Mouse (Mus musculus) ES-Bruce4 (cell line): ENCODE results near the gene Htr3b. TPM values are rescaled to one million over a fixed set of nuclear protein-coding genes. Genes with fewer than 3 reads are reported as not detected.

Experiments used
- H3K27ac ChIP-seq: 2 replicates; pipeline ENCODE4 v1.5.1; 2012; ENCODE audit warnings: low read length, inconsistent platforms; ENCODE audit not compliant: insufficient read depth
- H3K27me3 ChIP-seq: 2 replicates; pipeline ENCODE4 v1.6.1; 2012; ENCODE audit warnings: mild to moderate bottlenecking, low read length, inconsistent platforms; ENCODE audit not compliant: control insufficient read depth, poor library complexity, insufficient read depth, severe bottlenecking
- H3K36me3 ChIP-seq: 2 replicates; pipeline ENCODE4 v1.6.1; 2012; ENCODE audit warnings: inconsistent platforms, mild to moderate bottlenecking, low read length, moderate library complexity; ENCODE audit not compliant: control insufficient read depth, poor library complexity, insufficient read depth, severe bottlenecking
- H3K4me1 ChIP-seq: one replicate; pipeline ENCODE4 v1.8.1; 2011; ENCODE audit warnings: low read length; ENCODE audit not compliant: control insufficient read depth, insufficient read depth
- H3K4me3 ChIP-seq: 2 replicates; pipeline ENCODE4 v1.5.1; 2011; ENCODE audit warnings: low read depth, mild to moderate bottlenecking, low read length
- H3K9ac ChIP-seq: 2 replicates; pipeline ENCODE4 v1.6.1; 2012; ENCODE audit warnings: low read depth, mild to moderate bottlenecking, inconsistent platforms; ENCODE audit not compliant: poor library complexity, severe bottlenecking
- H3K9me3 ChIP-seq: replicated peaks from 2 replicates; pipeline ENCODE4 v1.6.1; 2012; ENCODE audit warnings: mild to moderate bottlenecking, low read length, inconsistent platforms; ENCODE audit not compliant: control insufficient read depth, poor library complexity, insufficient read depth, severe bottlenecking
- CTCF ChIP-seq: IDR thresholded peaks from one replicate; pipeline ENCODE4 v1.8.1; 2011; ENCODE audit warnings: low read depth, low read length
- EP300 ChIP-seq: IDR thresholded peaks from 2 replicates; pipeline ENCODE4 v1.6.1; 2011; ENCODE audit warnings: low read depth, low read length; ENCODE audit not compliant: insufficient read depth
- POLR2A ChIP-seq: IDR thresholded peaks from one replicate; pipeline ENCODE4 v1.8.1; 2011; ENCODE audit warnings: low read length; ENCODE audit not compliant: insufficient read depth
- polyA plus RNA-seq: library from polyadenylated mRNA; stranded (reverse); fragments of >200 nt; gene quantifications from 2 replicates; pipeline ENCODE4 v1.2.4, GENCODE M21; 2011; ENCODE audit warnings: low read depth; ENCODE audit not compliant: missing spikeins, insufficient read depth, insufficient read length

Htr3b gene
- polyA plus RNA-seq, 1 experiment, result not detected

DNA sequence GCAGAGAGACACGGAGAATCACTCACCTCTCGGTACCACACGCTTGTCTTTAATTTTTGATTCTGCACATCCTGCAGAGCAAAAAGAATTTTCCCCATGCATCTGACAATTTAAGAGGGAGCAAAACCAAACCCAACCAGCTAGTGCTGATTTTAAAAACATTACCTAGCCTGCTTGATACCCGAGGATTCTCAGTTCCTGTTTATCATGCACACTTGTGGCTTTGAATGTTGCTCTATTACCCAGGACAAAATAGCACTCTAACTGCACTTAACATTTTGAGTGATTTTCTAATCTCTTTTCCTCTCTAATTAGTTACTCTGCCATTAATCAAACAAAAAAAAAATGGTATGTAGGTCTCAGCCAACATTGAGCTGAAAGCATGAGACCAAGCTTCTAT is 17.2 kb downstream of the Htr3b start:
- H3K36me3 ChIP-seq, result no peaks in the 10 kb centered on the region
- H3K27me3 ChIP-seq, result no peaks in the 10 kb centered on the region
- H3K4me3 ChIP-seq, result no peak overlapping the region

GRCm38 (mm10) chr9:48942349-48942748 is 22.4 kb downstream of the Htr3b start:
- no peaks in the 10 kb centered on the region for H3K36me3 ChIP-seq
- H3K27ac ChIP-seq, result no peak overlapping the region
- H3K9ac ChIP-seq, result no peak overlapping the region
- TF ChIP-seq EP300 (no peak), CTCF (no peak)
- peaks cover 2% of the 10 kb centered on the region; the same call in 1 of the 2 replicates for H3K27me3 ChIP-seq
- H3K4me1 ChIP-seq, result no peaks in the 10 kb centered on the region
- no peaks in the 10 kb centered on the region for H3K9me3 ChIP-seq
- H3K4me3 ChIP-seq, result no peak overlapping the region

More for the DNA sequence above, 17.2 kb downstream of the Htr3b start:
- Histone ChIP-seq H3K9me3 (no peaks in the 10 kb centered on the region), H3K9ac (no peak overlapping the region), H3K27ac (no peak overlapping the region), H3K4me1 (no peaks in the 10 kb centered on the region)
- TF ChIP-seq POLR2A, result no peak
- no peak for TF ChIP-seq EP300
- no peak for TF ChIP-seq CTCF

GRCm38 (mm10) chr9:48929436-48929835 is 35.4 kb downstream of the Htr3b start:
- Histone ChIP-seq H3K27ac (no peak overlapping the region), H3K4me3 (no peak overlapping the region), H3K9ac (no peak overlapping the region), H3K9me3 (no peaks in the 10 kb centered on the region), H3K4me1 (no peaks in the 10 kb centered on the region), H3K27me3 (no peaks in the 10 kb centered on the region), H3K36me3 (no peaks in the 10 kb centered on the region)
- no peak for TF ChIP-seq EP300
- no peak for TF ChIP-seq POLR2A
- TF ChIP-seq CTCF, result no peak

DNA sequence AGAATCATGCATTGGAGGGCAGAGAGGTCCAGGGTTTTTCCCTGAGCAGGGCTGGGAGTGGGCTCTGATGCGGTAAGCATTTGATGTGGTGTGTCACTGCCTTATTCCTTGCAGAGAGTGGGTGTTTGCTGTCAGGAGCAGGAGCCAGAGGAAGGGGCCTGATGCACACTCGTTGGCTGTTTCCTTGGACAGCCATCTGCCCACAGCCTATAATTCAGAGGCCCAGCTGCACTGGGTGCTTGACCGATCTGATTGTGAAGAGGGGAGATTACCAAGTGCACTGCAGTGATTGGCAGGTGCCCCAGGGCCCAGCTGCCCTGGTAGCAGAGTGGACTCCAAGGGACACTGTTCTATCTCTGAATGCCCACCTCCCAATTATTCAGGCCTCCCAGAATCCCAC is 36.0 kb downstream of the Htr3b start:
- no peak for TF ChIP-seq EP300
- Histone ChIP-seq H3K36me3 (no peaks in the 10 kb centered on the region), H3K27ac (no peak overlapping the region)

DNA sequence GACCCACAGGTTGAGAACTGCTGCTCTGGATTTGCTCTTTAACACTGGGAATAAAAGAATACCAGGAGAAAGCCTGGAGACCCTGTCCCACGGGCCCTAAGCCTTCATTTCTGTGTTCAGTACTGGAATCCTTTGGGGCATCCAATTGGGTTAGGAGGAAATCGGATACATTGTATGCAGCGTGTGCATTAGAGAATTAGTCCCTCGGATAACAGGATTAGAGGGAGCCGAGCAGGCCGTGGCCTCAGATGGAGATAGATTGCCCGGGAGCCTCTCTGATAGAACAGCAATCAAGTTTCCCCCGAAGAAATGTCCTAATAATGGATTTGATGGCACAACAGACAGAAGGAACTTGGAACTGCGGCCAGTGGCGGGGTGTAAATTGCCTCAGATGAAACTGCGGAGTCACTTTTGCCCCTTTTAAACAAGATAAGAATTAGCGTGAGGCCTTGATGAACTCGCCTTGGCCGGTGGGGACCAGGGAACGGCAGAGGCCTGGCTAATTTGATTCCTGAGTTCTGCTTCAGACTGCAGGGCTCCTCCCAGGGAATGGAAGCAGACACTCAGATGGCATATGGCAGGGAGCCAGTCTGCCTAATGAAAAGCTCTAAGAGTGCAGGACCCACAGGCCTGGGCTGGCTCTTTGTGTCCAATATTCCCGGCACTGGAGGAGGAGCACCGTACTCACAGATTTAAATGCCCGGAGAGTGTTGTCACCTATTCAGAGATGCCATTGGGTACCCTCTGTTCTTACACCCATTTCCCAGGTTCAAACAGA is 48.6 kb downstream of the Htr3b start:
- Histone ChIP-seq H3K27me3 (no peaks in the 10 kb centered on the region), H3K4me3 (no peak overlapping the region), H3K9me3 (no peaks in the 10 kb centered on the region), H3K27ac (no peak overlapping the region), H3K36me3 (no peaks in the 10 kb centered on the region), H3K4me1 (no peaks in the 10 kb centered on the region), H3K9ac (no peak overlapping the region)
- TF ChIP-seq CTCF (no peak), EP300 (no peak), POLR2A (no peak)

More for the DNA sequence above, 36.0 kb downstream of the Htr3b start:
- no peaks in the 10 kb centered on the region for H3K4me1 ChIP-seq
- no peak overlapping the region for H3K4me3 ChIP-seq
- no peaks in the 10 kb centered on the region for H3K9me3 ChIP-seq
- no peaks in the 10 kb centered on the region for H3K27me3 ChIP-seq
- no peak overlapping the region for H3K9ac ChIP-seq

GRCm38 (mm10) chr9:48910885-48911537 is 53.8 kb downstream of the Htr3b start, which contains the start of gene Htr3a:
Gene Htr3a, minus strand, starts transcription at chr9:48911099.
- peak within 1 kb of the TSS; percentile 59 for H3K4me3 ChIP-seq
- H3K9ac ChIP-seq, result no peak within 1 kb of the TSS
- no peaks in the 10 kb centered on the region for H3K36me3 ChIP-seq
- no peak within 1 kb of the TSS for H3K27ac ChIP-seq
- no peaks in the 10 kb centered on the region for H3K4me1 ChIP-seq
- H3K9me3 ChIP-seq, result no peaks in the 10 kb centered on the region
- TF ChIP-seq EP300 (0 out of 2 replicates have a peak, but pooled peaks have one; percentile 4), POLR2A (no peak)
- no peaks in the 10 kb centered on the region for H3K27me3 ChIP-seq
